Mouse (Mus musculus): ENCODE measurements at regions not wholly inside any gene's neighbourhood (a gene's known extent, or its start where the extent isn't known, plus 50 kb on each side); places are given as distances from the start of the nearest gene placed in this dataset.

- no peak for DNase-seq (ENCODE audit: low spot score)
Measured at GRCm38 (mm10) chr9:61757806-61758205, 156.5 kb downstream of the Rplp1 start.

- no peak for DNase-seq (ENCODE audit: low spot score)
Measured at GRCm38 (mm10) chr9:61756801-61757342, 157.5 kb downstream of the Rplp1 start.

GRCm38 (mm10) chr9:61756224-61756800, 158.0 kb downstream of the Rplp1 start:
- no peak for DNase-seq (ENCODE audit: low spot score)

GRCm38 (mm10) chr9:61755311-61755710, 159.0 kb downstream of the Rplp1 start:
- DNase-seq (ENCODE audit: low spot score), result no peak

GRCm38 (mm10) chr9:61753795-61754194, 160.5 kb downstream of the Rplp1 start:
- DNase-seq (ENCODE audit: low spot score), result no peak

- DNase-seq (ENCODE audit: low spot score), result no peak
Measured at GRCm38 (mm10) chr9:61749201-61749600, 165.1 kb downstream of the Rplp1 start.

GRCm38 (mm10) chr9:61748416-61748815, 165.9 kb downstream of the Rplp1 start:
- DNase-seq (ENCODE audit: low spot score), result no peak

GRCm38 (mm10) chr9:61746401-61746800, 167.9 kb downstream of the Rplp1 start:
- DNase-seq (ENCODE audit: low spot score), result no peak

- no peak for DNase-seq (ENCODE audit: low spot score)
Measured at GRCm38 (mm10) chr9:61745301-61745801, 169.0 kb downstream of the Rplp1 start.

GRCm38 (mm10) chr9:61733540-61733939, 180.8 kb downstream of the Rplp1 start:
- no peak for DNase-seq (ENCODE audit: low spot score)

- DNase-seq (ENCODE audit: low spot score), result no peak
Measured at GRCm38 (mm10) chr9:61732747-61733146, 181.6 kb downstream of the Rplp1 start.

- no peak for DNase-seq (ENCODE audit: low spot score)
Measured at GRCm38 (mm10) chr9:61728115-61728514, 186.2 kb downstream of the Rplp1 start.

- no peak for DNase-seq (ENCODE audit: low spot score)
Measured at GRCm38 (mm10) chr9:61727651-61728050, 186.7 kb downstream of the Rplp1 start.

GRCm38 (mm10) chr9:61724070-61724469, 190.3 kb downstream of the Rplp1 start:
- DNase-seq (ENCODE audit: low spot score), result no peak

GRCm38 (mm10) chr9:61723021-61723581, 191.2 kb downstream of the Rplp1 start:
- peak; percentile 58 for DNase-seq (ENCODE audit: low spot score)

GRCm38 (mm10) chr9:61721851-61722250, 192.5 kb downstream of the Rplp1 start:
- no peak for DNase-seq (ENCODE audit: low spot score)

GRCm38 (mm10) chr9:61721071-61721470, 193.3 kb downstream of the Rplp1 start:
- DNase-seq (ENCODE audit: low spot score), result no peak

- no peak for DNase-seq (ENCODE audit: low spot score)
Measured at GRCm38 (mm10) chr9:61720206-61720605, 194.1 kb downstream of the Rplp1 start.

GRCm38 (mm10) chr9:61716751-61717150, 197.6 kb downstream of the Rplp1 start:
- DNase-seq (ENCODE audit: low spot score), result no peak

- no peak for DNase-seq (ENCODE audit: low spot score)
Measured at GRCm38 (mm10) chr9:61714331-61715035, 199.9 kb downstream of the Rplp1 start.

- no peak for DNase-seq (ENCODE audit: low spot score)
Measured at GRCm38 (mm10) chr9:61713806-61714205, 200.5 kb downstream of the Rplp1 start.

GRCm38 (mm10) chr9:61711296-61711695, 203.0 kb downstream of the Rplp1 start:
- no peak for DNase-seq (ENCODE audit: low spot score)

- DNase-seq (ENCODE audit: low spot score), result no peak
Measured at GRCm38 (mm10) chr9:61707875-61708274, 206.5 kb downstream of the Rplp1 start.
